Mouse (Mus musculus) CH12.LX (cell line): ENCODE measurements around the gene Mesp2.

Source experiments
- CTCF ChIP-seq, 2 experiments: IDR thresholded peaks in 1 of 2; conservative IDR thresholded peaks in 1 of 2; 2 replicates each; pipeline ENCODE4 v1.5.1; 2011 to 2012; ENCODE audit warnings: low read depth in 2 of 2, low read length in 2 of 2, improper control_type of control experiment in 1 of 2, inconsistent platforms in 1 of 2, mild to moderate bottlenecking in 1 of 2, moderate library complexity in 1 of 2
- EP300 ChIP-seq: IDR thresholded peaks from 2 replicates; pipeline ENCODE4 v1.6.1; 2011; ENCODE audit warnings: low read length, improper control_type of control experiment
- JUND ChIP-seq: conservative IDR thresholded peaks from 2 replicates; pipeline ENCODE4 v1.6.1; 2011; ENCODE audit warnings: low read depth, low read length, improper control_type of control experiment
- MAX ChIP-seq: IDR thresholded peaks from 2 replicates; pipeline ENCODE4 v1.6.1; 2011; ENCODE audit warnings: low read length, improper control_type of control experiment
- NELFE ChIP-seq: IDR thresholded peaks from 2 replicates; pipeline ENCODE4 v1.6.1; 2011; ENCODE audit warnings: low read depth, low read length, improper control_type of control experiment
- NRF1 ChIP-seq: IDR thresholded peaks from 2 replicates; pipeline ENCODE4 v1.6.1; 2014; ENCODE audit warnings: low read depth, mild to moderate bottlenecking, inconsistent platforms, low read length, improper control_type of control experiment, moderate library complexity
- SIN3A ChIP-seq: IDR thresholded peaks from 2 replicates; pipeline ENCODE4 v1.6.1; 2012; ENCODE audit warnings: low read length, improper control_type of control experiment, inconsistent platforms
- ZC3H11A ChIP-seq: IDR thresholded peaks from 2 replicates; pipeline ENCODE4 v1.6.1; 2012; ENCODE audit warnings: low read depth, mild to moderate bottlenecking, inconsistent platforms, low read length, improper control_type of control experiment
- ZKSCAN1 ChIP-seq: IDR thresholded peaks from 2 replicates; pipeline ENCODE4 v1.6.1; 2012; ENCODE audit warnings: low read depth, inconsistent platforms, low read length, improper control_type of control experiment, borderline replicate concordance
- ZMIZ1 ChIP-seq: IDR thresholded peaks from 2 replicates; pipeline ENCODE4 v1.6.1; 2012; ENCODE audit warnings: low read depth, mild to moderate bottlenecking, inconsistent platforms, low read length, improper control_type of control experiment
- ZNF384 ChIP-seq: IDR thresholded peaks from 2 replicates; pipeline ENCODE4 v1.6.1; 2012; ENCODE audit warnings: low read depth, low read length, improper control_type of control experiment, inconsistent platforms

DNA sequence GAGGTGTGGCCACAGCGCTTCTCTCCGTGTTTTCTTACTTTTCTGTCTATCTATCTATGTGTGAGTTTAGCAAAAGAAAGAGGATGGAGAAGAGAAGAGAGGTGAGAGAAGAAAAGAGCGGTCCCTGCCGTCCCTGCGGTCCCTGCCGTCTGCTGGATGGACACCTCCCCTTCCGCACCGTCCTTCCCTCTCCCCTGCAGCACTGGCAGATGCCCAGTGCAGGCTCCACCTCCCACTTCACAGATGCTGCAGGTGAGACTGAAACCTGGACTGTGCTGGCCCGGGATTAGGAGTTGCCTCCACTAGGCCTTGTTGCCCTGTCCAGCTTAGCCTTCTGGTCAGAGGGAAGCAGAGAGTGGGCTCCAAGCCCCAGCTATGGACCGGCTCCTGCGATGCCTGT, 9.1 kb upstream of the Mesp2 start:
- no peak for TF ChIP-seq ZC3H11A
- no peak for TF ChIP-seq CTCF (conservative IDR thresholded peaks at IDR 0.05 in 1 of 2, IDR thresholded peaks at IDR 0.05 in 1 of 2; ENCODE audit: low read depth in 2 of 2, low read length in 2 of 2)
- no peak for TF ChIP-seq NRF1
- TF ChIP-seq NELFE: no peak
- TF ChIP-seq ZNF384: no peak
- no peak for TF ChIP-seq ZKSCAN1
- no peak for TF ChIP-seq SIN3A
- no peak for TF ChIP-seq ZMIZ1
- TF ChIP-seq EP300: no peak
- no peak for TF ChIP-seq MAX
- no peak for TF ChIP-seq JUND
